Mouse (Mus musculus) megakaryocyte, embryonic 14.5 days (primary cell): ENCODE measurements around the gene Urad. TPM values are rescaled to one million over a fixed set of nuclear protein-coding genes. Genes with fewer than 3 reads are reported as not detected.

Experiments
- H3K27me3 ChIP-seq: replicated peaks from 2 replicates; pipeline ENCODE3; 2012; ENCODE audit warnings: inconsistent platforms
- H3K36me3 ChIP-seq: replicated peaks from 2 replicates; pipeline ENCODE3; 2012; ENCODE audit warnings: low read length, inconsistent platforms, mixed read lengths
- H3K4me1 ChIP-seq: 2 replicates; pipeline ENCODE4 v1.6.1; 2012; ENCODE audit warnings: inconsistent platforms
- H3K4me3 ChIP-seq: replicated peaks from 2 replicates; pipeline ENCODE3; 2012; ENCODE audit warnings: moderate library complexity, mild to moderate bottlenecking, inconsistent platforms
- H3K9me3 ChIP-seq: 2 replicates; pipeline ENCODE4 v1.6.1; 2012; ENCODE audit warnings: inconsistent platforms
- FLI1 ChIP-seq: IDR thresholded peaks from 2 replicates; pipeline ENCODE4 v1.6.1; 2012; ENCODE audit warnings: low read length, inconsistent platforms, mixed read lengths
- GATA1 ChIP-seq: IDR thresholded peaks from 3 replicates; pipeline ENCODE4 v1.6.1; 2012; ENCODE audit warnings: mixed read lengths, low read length, inconsistent platforms, borderline replicate concordance
- polyA plus RNA-seq: library from polyadenylated mRNA; stranded (reverse); fragments of >175 nt; gene quantifications from 2 replicates; pipeline ENCODE4 v1.2.3, GENCODE M21; 2012; ENCODE audit warnings: low replicate concordance; ENCODE audit not compliant: insufficient read depth

The Urad gene
- polyA plus RNA-seq, 1 experiment = not detected

GRCm38 (mm10) chr5:147272046-147272807 is 50.0 kb downstream of the Urad start:
- Histone ChIP-seq H3K4me1 (peaks cover 26% of the 10 kb centered on the region), H3K4me3 (no peak overlapping the region), H3K36me3 (no peaks in the 10 kb centered on the region), H3K9me3 (peaks cover 4% of the 10 kb centered on the region; the same call in 1 of the 2 replicates), H3K27me3 (peaks cover 97% of the 10 kb centered on the region)
- TF ChIP-seq FLI1 (no peak), GATA1 (no peak)

DNA sequence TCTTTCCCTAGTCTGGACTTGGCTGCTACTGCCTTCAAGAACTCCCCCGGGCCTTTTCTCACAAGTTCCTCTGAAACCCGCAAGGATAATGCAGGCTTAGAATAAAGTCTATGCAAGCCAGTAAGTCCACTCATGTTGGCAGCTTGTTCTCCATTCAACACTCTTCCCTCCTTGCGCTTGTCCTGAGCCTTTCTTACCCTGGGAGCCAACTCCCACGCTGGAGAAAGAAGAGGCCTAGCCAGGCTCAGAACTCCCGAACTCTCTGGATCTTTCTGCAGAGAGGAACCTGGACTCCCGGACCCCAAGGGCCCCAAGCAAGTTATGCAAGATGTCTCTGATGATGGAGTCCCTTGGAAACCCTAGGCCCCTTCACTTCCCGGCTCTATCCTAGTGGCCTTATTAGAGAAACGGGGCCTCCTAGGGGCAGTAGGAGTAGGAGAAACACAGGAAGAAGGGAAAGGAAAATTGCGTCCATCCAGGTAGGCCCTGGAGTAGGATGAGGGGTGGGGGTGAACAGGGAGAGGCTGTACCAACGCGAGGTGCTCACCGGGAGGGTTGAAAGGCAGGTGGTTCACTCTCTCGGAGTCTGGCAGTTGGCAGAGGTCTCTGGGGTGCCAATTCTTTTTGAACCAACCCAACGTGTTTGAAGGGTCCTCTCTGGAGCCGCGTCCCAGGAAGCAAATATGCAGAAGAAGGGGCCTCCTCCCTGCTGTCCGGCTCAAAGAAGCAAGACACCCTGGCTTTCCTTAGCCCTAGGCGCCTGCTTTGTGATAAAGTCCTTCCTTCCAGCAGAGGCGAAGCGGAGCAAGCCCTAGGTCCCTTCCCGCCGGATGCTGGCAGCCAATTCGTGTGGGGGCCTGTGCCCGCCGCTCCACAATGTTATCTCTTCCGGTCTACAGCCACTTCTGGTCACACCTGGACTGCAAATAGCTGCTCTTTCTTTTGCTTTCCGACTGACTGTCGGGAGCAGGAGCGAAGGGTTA is 51.3 kb downstream of the Urad start:
- Histone ChIP-seq H3K4me3 (no peak overlapping the region), H3K27me3 (peaks cover 95% of the 10 kb centered on the region), H3K4me1 (peaks cover 21% of the 10 kb centered on the region), H3K9me3 (peaks cover 4% of the 10 kb centered on the region; the same call in 1 of the 2 replicates), H3K36me3 (no peaks in the 10 kb centered on the region)
- no peak for TF ChIP-seq FLI1
- TF ChIP-seq GATA1 = no peak

DNA sequence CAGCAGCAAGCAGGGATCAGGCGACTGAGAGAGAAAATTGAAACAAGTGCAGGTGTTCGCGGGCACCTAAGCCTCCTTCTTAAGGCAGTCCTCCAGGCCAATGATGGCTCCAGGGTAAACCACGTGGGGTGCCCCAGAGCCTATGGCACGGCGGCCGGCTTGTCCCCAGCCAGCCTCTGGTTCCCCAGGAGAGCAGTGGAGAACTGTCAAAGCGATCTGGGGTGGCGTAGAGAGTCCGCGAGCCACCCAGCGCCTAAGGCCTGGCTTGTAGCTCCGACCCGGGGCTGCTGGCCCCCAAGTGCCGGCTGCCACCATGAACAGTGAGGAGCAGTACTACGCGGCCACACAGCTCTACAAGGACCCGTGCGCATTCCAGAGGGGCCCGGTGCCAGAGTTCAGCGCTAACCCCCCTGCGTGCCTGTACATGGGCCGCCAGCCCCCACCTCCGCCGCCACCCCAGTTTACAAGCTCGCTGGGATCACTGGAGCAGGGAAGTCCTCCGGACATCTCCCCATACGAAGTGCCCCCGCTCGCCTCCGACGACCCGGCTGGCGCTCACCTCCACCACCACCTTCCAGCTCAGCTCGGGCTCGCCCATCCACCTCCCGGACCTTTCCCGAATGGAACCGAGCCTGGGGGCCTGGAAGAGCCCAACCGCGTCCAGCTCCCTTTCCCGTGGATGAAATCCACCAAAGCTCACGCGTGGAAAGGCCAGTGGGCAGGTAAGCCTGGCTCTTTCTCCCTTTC is 52.1 kb downstream of the Urad start, which contains the start of gene Pdx1:
Gene Pdx1, plus strand, starts transcription at position 34 of the 747 bp plus-strand sequence.
- peaks cover 21% of the 10 kb centered on the region for H3K4me1 ChIP-seq
- peaks cover 93% of the 10 kb centered on the region for H3K27me3 ChIP-seq
- H3K36me3 ChIP-seq = no peaks in the 10 kb centered on the region
- no peak within 1 kb of the TSS for H3K4me3 ChIP-seq
- peaks cover 4% of the 10 kb centered on the region; the same call in 1 of the 2 replicates for H3K9me3 ChIP-seq
- TF ChIP-seq FLI1 = no peak
- TF ChIP-seq GATA1 = no peak

- H3K9me3 ChIP-seq = peaks cover 4% of the 10 kb centered on the region; the same call in 1 of the 2 replicates
- peaks cover 89% of the 10 kb centered on the region for H3K27me3 ChIP-seq
- TF ChIP-seq FLI1 (no peak), GATA1 (no peak)
- no peak overlapping the region for H3K4me3 ChIP-seq
- H3K4me1 ChIP-seq = peaks cover 16% of the 10 kb centered on the region
- H3K36me3 ChIP-seq = no peaks in the 10 kb centered on the region
Observed at GRCm38 (mm10) chr5:147269371-147269770, 52.9 kb downstream of the Urad start.

- no peak for TF ChIP-seq GATA1
- no peak for TF ChIP-seq FLI1
- Histone ChIP-seq H3K4me1 (peaks cover 15% of the 10 kb centered on the region), H3K4me3 (no peak overlapping the region), H3K36me3 (no peaks in the 10 kb centered on the region), H3K27me3 (peaks cover 88% of the 10 kb centered on the region), H3K9me3 (peaks cover 4% of the 10 kb centered on the region; the same call in 1 of the 2 replicates)
Observed at GRCm38 (mm10) chr5:147268728-147269127, 53.5 kb downstream of the Urad start.

- peaks cover 78% of the 10 kb centered on the region for H3K27me3 ChIP-seq
- H3K4me3 ChIP-seq = no peak overlapping the region
- no peaks in the 10 kb centered on the region for H3K36me3 ChIP-seq
- peaks cover 4% of the 10 kb centered on the region; the same call in 1 of the 2 replicates for H3K9me3 ChIP-seq
- H3K4me1 ChIP-seq = peaks cover 15% of the 10 kb centered on the region
- no peak for TF ChIP-seq FLI1
- TF ChIP-seq GATA1 = no peak
Observed at GRCm38 (mm10) chr5:147267434-147267833, 54.8 kb downstream of the Urad start.

Other genes with a start within 250 kb of the Urad start
- 4.1 and 5.7 TPM in 2 replicates for gene Lnx2, start 245.9 kb downstream of the Urad start, polyA plus RNA-seq
- gene Polr1d, start 245.4 kb downstream of the Urad start, polyA plus RNA-seq = 78.9 and 100 TPM in 2 replicates
- not detected in 2 replicates for gene Gsx1, start 133.7 kb downstream of the Urad start, polyA plus RNA-seq
- gene Pdx1, start 52.5 kb downstream of the Urad start, polyA plus RNA-seq = not detected in 2 replicates
- gene Cdx2, start 15.2 kb downstream of the Urad start, polyA plus RNA-seq = not detected in 2 replicates
- gene Flt3, start 78.0 kb upstream of the Urad start, polyA plus RNA-seq = 0.60 TPM in 1 of 2 replicates, not detected in the other
- gene Pan3, start 107.7 kb upstream of the Urad start, polyA plus RNA-seq = 1.2 and 3.6 TPM in 2 replicates